Mouse (Mus musculus) right cerebral cortex, postnatal 25 days (tissue): ENCODE data around the gene Cmtm7.

Source experiments
- DNase-seq: peaks from one replicate; pipeline ENCODE4 v3.0.0; 2022

Cmtm7 gene

DNA sequence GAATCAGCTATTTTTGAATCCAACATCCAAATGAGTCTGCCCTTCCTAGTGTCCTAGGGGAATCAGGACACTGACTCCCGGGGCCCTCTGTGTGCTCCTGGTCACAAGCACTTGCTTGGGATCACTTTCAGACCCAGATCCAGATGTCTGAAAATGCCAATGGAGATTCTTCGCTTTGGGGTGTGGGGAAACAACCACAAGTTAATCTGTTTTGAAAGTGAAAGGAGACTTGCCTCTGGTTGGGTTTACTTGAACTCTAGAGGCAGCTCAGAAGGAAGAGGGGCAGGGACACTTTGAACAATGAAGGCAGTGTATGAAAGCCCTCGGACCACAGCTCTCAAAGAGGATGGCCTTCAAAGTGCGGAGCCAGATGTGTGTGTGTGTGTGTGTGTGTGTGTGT, 12.8 kb upstream of the Cmtm7 start:
- DNase-seq = no peak

- DNase-seq = no peak
Observed at GRCm38 (mm10) chr9:114793764-114794295, 12.2 kb upstream of the Cmtm7 start.

DNA sequence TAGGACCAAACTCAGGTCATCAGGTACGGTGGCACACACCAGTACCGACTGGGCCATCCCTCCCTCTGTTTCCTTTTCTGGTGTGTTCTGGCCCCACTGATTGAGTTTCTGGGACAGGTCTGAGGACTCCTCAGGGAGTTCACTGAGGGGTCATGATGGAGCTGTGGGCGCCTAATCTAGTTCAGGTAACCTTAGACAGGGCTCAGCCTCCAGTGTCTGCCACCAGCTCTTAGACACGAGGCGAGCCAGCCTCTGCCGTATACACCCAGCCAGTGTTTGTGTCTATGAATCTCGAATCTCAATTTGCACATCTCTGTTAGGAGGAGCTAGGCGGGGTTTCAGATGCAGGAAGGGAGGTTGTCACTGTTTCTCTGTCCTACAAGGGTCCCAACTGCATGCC, 8.3 kb upstream of the Cmtm7 start:
- no peak for DNase-seq

DNA sequence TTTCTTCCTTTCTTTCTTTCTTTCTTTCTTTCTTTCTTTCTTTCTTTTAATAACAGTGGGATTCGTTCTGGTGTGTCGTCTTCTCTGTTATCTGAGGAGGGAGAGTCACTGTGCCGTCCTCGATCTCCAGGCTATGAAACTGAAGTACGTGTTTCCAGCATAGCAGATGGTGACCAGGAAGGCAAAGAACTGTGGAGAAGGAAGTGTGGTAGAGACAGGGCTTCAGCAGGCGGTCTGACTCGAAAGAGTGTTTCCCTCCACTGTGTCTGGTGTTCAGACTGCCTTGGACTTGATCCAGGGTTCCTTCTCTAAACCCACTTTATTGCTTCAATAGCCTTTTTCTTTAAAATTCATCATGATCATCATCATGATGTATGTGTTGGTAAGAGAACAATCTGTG, 7.9 kb upstream of the Cmtm7 start:
- DNase-seq = no peak

DNA sequence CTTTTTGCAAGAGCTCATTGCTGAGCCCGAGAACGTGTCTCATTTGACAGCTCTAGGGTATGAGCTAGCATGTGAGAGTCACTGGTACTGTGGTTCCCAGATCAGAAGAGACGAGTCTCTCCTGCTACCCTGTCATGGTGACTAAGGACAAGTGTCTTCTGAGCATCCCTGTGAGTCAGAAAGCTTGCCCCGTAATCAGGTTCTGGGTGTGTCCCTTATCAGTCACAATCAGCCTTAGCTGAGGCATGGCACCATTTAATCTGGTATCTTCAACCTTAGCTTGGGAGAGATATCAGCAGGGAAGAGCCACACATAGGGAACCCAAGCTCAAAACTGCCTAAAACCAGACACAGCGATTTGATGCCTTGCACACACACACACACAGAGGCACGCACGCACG, 7.0 kb upstream of the Cmtm7 start:
- DNase-seq = no peak

DNA sequence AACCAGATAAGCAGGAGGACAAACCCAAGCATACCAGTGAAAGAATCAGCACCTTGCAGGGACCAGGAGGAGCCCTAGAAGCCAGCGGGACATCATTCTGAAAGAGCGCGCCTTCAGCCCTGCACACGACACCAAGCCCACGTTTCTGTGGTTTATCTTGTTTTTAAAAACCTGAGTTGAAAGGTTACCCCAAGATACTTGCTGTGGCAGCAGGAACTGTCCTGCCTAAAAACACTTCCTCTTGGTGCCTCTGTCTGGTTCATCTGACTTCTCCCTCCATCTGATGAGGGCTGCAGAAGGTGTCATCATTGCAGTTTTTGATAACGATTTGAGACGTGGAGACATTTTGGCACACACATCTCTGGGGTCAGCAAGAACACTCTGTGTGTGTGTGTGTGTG, 6.1 kb upstream of the Cmtm7 start:
- no peak for DNase-seq

- no peak for DNase-seq
Observed at GRCm38 (mm10) chr9:114787134-114787533, 5.5 kb upstream of the Cmtm7 start.

GRCm38 (mm10) chr9:114785432-114786125, 3.9 kb upstream of the Cmtm7 start:
- DNase-seq = no peak

GRCm38 (mm10) chr9:114780746-114781525, 720 bp downstream of the Cmtm7 start:
- DNase-seq = peak; percentile 44

DNA sequence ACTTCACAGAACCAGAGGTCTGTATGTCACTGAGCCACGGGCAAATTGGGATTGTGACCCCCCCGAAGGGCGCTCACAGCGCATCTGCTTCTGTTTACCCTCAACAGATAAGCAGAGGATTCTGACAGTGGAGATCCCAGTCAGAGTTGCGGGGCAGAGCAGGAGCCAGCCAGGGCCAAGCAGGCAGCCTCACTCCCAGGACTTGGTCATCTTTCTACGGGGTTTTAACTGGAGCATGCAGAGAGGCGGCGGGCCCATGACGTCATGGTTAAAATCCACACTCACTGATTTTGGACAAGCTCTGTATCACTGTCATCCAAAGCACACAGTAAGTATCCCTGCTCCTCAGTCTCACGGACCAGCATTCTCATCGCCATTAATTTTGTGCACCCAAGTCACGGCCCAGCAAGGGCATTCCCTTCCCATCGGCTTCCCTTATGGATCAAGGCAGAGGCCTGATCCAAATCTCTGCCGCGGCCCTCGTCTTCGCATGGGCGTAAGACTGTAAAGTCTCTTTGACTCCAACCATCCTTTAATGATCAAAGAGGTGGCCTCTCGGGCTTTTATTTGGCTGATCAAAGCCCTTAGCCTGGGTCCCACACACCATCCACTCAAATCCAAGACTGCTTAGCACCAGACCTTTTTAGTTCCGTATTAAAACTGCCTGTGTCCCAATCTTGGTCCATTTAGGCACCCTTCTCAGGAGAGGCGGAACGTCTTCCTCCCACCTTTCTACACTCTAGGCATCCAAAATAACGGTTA, 1.5 kb downstream of the Cmtm7 start:
- DNase-seq = no peak

GRCm38 (mm10) chr9:114778877-114779276, 2.8 kb downstream of the Cmtm7 start:
- DNase-seq = no peak

DNA sequence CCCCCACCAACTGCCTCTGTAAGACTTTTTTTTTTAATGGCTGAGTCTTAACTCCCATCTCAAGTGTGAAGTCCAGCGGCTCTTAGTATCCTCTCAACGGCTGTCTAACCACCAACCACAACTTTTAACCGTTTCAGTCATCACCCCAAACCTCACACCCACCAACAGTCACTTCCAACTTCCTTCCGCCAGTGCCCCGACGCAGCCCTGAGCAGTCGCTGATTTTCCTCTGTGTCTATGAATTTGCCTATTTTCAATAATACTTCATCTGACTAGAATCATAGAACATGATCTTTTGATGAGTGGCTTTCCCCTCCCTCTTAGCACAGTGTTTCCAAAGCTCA, 3.6 kb downstream of the Cmtm7 start:
- DNase-seq = no peak

- DNase-seq = no peak
Observed at GRCm38 (mm10) chr9:114777178-114778046, 4.2 kb downstream of the Cmtm7 start.

DNA sequence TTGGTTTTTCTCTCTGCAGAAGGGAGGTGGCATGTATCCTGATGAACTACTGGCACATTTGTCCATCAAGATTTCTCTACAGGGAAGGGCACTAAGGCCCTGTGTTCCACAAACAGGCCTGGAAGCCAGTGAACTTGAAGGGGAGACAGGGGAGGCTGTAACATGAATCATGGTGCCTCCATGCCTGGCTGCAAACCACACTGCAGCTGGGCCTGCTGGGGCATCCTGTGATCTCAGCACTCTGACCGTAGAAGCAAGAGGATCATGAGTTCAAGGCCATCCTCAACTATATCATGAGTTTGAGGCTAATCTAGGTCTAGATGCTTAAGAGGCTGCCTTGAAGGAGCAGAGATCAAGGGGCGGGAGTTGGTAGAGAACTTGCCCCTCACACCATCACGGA, 5.3 kb downstream of the Cmtm7 start:
- DNase-seq = no peak

DNA sequence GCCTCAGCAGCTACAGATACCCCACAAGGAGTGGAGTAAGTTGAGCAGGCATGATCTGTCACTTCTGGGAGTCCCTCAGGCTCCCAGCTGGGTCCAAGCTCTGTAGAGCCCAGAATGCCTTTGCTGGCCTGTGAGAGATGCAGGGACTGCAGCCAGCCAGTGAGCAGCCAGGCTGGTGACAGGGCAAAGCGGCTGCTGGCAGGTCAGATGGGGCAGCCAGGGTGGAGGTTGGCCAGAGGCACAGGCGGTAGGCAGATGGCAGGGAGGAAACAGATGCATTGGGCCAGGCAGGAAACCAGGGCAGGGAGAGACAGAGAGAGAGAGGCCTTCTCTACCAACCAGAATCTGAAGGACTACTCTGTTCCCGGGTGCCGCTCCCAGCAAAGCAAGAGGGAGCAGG, 6.4 kb downstream of the Cmtm7 start:
- DNase-seq = peak; percentile 28

- DNase-seq = no peak
Observed at GRCm38 (mm10) chr9:114774629-114775028, 7.0 kb downstream of the Cmtm7 start.

GRCm38 (mm10) chr9:114771565-114771964, 10.1 kb downstream of the Cmtm7 start:
- DNase-seq = no peak

DNA sequence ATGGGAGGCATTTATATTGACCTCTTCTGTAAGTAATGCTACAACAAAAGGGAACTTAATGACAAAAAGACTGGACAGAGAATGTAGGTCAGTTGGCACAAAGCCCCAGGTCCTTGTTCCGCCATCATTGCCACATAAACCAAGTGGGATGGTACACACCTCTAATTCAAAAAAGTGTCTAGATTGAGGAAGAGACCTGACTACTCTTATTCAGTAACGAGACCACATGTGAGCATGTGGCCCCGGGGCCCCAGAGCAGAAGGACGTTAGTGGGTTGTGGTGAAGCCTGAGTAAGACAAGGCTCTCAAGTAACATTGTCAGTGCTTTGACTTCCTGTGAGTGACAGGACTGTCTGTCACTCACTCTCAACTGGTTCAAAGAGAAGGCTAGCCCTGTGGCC, 11.4 kb downstream of the Cmtm7 start:
- no peak for DNase-seq

DNA sequence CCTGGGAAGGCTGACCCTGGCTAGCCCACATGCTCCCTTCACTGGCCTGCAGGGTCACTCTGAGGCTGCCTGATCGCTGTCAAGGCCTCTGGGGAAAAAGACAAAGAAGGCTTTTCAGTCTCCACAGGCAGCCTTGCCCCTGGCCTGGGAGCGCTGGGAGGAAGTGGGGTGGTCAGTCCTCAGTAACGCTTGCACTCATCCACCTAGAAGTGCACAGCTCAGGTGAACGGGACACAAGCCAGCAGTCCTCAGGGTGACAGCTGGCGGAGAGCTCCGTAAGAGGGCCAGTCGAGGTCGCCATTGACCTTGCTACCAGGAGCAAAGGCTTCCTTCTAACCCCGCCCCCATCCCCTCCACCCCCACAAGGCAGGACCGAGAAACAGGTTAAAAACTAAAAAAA, 13.6 kb downstream of the Cmtm7 start:
- DNase-seq = no peak

DNA sequence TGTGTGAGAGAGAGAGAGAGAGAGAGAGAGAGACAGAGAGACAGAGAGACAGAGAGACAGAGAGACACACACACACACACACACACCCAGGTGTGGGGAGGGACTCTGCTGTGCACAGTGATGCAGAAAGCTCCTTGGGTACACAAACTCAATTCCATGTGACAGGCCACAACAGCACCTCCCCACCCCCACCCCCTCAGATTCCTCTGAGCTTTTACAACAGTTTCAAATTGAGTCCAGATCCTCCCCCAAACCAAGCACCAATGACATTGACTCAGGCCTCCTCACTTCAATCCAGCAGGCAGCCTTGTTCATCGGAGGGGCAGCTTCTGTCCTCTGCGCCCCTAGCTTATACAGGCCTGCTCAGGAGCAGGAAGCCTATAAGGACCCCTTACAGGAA, 14.1 kb downstream of the Cmtm7 start:
- no peak for DNase-seq

DNA sequence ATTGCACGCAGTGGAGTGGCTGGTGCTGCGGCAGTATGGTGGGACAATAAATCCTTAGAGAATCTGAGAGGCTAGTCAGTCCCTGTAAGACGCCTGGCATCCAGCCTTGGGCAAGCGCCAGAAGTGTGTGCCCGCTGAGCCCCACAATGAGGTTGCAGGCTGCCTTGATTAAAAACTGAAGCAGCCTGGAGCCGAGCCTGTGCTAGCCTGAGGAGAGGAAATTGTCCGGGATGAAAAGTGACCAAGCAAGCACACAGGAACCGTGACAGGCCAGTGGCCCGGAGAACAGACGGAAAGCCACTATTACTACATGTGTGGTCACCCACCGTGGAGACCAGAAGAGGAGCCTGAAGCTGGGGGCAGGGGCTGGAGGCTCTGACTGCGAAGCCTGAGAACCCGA, 14.6 kb downstream of the Cmtm7 start:
- peak; percentile 28 for DNase-seq

DNA sequence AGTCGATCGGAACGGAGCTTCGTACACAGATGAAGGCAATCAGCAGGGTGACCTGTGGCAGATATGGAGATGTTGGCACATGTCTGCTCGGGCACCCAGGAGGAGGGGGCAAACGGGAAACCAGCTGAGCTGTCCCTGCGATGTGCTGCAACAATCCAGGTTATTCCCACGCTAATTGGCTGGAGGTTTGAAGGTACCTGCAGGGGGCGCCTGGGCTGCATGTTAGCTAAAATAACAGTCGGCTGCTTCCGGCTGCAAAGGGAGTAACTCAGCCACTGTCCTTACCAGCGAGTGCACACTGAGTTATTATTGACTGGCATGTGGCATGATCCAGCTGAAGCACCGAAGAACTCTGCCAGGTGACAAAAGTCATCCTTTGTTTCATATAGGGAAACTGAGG, 18.3 kb downstream of the Cmtm7 start:
- no peak for DNase-seq

GRCm38 (mm10) chr9:114761848-114762247, 19.8 kb downstream of the Cmtm7 start:
- DNase-seq = no peak
